Mouse (Mus musculus) lung, adult 2 months (tissue): Measurements from ENCODE around the gene Nfic. TPM values are rescaled to one million over a fixed set of nuclear protein-coding genes. Genes with fewer than 3 reads are reported as not detected.

Experiments
- DNase-seq: peaks from one replicate; pipeline ENCODE4 v3.0.0; 2022
- H3K4me1 ChIP-seq: fragments of 200-500 bp; 2 replicates; pipeline ENCODE4 v1.6.1; 2011; ENCODE audit warnings: low read length; ENCODE audit not compliant: control insufficient read depth, insufficient read depth
- H3K4me3 ChIP-seq: fragments of 200-500 bp; replicated peaks from 2 replicates; pipeline ENCODE3; 2011; ENCODE audit warnings: low read depth, mild to moderate bottlenecking, control low read depth, low read length; ENCODE audit errors: extremely low read depth
- CTCF ChIP-seq: fragments of 200-500 bp; IDR thresholded peaks from 2 replicates; pipeline ENCODE4 v1.5.1; 2011; ENCODE audit warnings: mild to moderate bottlenecking, low read length, control low read depth; ENCODE audit not compliant: insufficient read depth
- POLR2A ChIP-seq: fragments of 200-500 bp; IDR thresholded peaks from 2 replicates; pipeline ENCODE4 v1.6.1; 2011; ENCODE audit warnings: low read depth, mild to moderate bottlenecking, control low read depth, low read length, borderline replicate concordance; ENCODE audit errors: extremely low read depth
- WGBS: fragments of 180-500 bp; shearing (Covaris S2); methylation state at CpG from one replicate; pipeline ENCODE4 v1.1.7; 2018; 5-methylcytosine and 5-hydroxymethylcytosine counted together
- polyA plus RNA-seq: library from polyadenylated mRNA; depleted of rRNA; stranded (reverse); fragments of >200 nt; gene quantifications from 2 replicates; pipeline ENCODE4 v1.2.3, GENCODE M21; 2012

The Nfic gene
- polyA plus RNA-seq, 1 experiment: 103 TPM

GRCm38 (mm10) chr10:81462917-81463316, 7.5 kb upstream of the Nfic start:
- WGBS: 76% methylated on average over 7 of the region's 7 CpGs
- H3K4me1 ChIP-seq: no peaks in the 10 kb centered on the region; the same call in 1 of the 2 replicates
- no peak overlapping the region for H3K4me3 ChIP-seq
- DNase-seq: no peak
- no peak for TF ChIP-seq POLR2A
- no peak for TF ChIP-seq CTCF

GRCm38 (mm10) chr10:81462415-81462804, 7.0 kb upstream of the Nfic start:
- Histone ChIP-seq H3K4me3 (no peak overlapping the region), H3K4me1 (no peaks in the 10 kb centered on the region; the same call in 1 of the 2 replicates)
- WGBS: 34% methylated on average over 7 of the region's 7 CpGs
- TF ChIP-seq CTCF (no peak), POLR2A (no peak)
- DNase-seq: no peak

DNA sequence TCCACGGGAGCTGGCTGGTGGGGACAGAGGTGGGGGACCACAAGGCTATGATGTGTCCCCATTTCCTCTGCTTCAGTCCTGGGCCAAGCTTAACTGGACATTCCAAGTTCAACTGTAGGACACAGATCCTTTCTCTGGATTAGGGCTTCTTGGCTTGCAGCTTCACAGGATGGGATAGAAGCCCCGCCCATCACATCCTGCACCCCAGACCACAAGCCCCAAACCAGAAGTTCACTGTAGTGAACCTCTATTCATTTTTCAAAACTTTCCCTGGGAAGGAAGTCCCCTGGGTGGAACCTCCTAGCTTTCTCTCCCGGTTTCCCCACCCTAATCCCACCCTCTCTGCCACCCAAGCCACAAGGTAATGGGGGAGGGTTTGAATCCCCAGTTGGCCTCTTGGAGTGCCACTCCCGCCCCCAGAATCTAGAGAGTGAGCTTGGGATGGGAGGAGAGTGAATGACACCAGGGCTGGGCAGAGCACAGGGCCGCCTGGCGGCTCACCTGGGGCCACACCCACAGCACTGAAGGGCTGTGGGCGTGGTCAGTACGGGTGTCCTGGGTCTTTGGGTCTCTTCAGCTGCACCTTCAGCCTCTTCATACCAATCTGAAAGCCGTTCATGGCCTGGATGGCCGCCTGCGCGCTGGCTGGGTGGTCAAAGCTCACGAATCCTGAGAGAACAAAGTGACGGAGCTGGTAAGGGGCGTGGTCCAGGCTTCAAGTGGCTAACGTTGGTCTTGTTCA, 6.4 kb upstream of the Nfic start:
- 9% methylated on average over 16 of the region's 16 CpGs for WGBS
- Histone ChIP-seq H3K4me3 (no peak overlapping the region), H3K4me1 (no peaks in the 10 kb centered on the region; the same call in 1 of the 2 replicates)
- TF ChIP-seq POLR2A: no peak
- no peak for TF ChIP-seq CTCF
- no peak for DNase-seq

DNA sequence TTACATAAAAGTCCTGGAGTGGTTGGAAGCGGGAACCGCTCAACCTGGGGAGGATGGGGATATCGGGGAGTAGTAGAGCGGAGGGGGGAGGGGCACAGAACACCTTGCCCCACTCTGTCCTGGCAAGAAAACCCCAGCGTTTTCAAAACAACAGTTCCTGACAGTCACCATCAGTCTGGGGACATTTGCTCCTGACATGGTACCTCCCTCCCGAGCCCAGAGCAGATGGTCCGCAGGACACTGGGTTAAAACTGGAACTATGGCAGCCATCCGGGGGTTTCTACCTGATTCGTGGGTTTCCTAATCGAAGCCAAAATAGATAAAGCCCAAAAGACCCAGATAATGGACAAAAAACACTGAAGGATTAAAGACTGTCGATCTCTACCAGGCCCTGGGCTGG, 5.5 kb upstream of the Nfic start:
- DNase-seq: no peak
- no peak overlapping the region for H3K4me3 ChIP-seq
- WGBS: 46% methylated on average over 11 of the region's 11 CpGs
- TF ChIP-seq POLR2A: no peak
- no peak for TF ChIP-seq CTCF
- H3K4me1 ChIP-seq: no peaks in the 10 kb centered on the region; the same call in 1 of the 2 replicates

- Histone ChIP-seq H3K4me1 (no peaks in the 10 kb centered on the region; the same call in 1 of the 2 replicates), H3K4me3 (no peak overlapping the region)
- WGBS: 17% methylated on average over 20 of the region's 20 CpGs
- DNase-seq: no peak
- no peak for TF ChIP-seq POLR2A
- no peak for TF ChIP-seq CTCF
Measured at GRCm38 (mm10) chr10:81460471-81460870, 5.0 kb upstream of the Nfic start.

DNA sequence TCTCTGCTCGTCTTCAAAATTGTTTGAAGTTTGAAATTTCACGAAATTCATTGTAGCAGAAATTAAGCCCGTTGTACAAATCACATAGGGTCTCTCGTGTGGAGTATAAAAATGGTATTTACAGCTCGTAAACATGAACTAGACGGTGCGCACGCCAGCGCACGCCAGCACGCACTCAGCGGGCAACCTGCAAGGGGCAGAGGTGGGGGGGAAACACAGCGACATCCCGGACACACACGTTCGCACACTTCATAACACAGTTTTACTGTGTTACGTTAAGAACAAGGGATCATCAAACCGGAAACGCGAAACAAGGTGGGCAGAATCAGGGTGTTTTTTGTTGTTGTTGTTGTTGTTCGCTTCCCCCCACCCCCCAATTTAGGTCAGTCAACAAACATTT, 4.0 kb upstream of the Nfic start:
- no peaks in the 10 kb centered on the region; the same call in 1 of the 2 replicates for H3K4me1 ChIP-seq
- 65% methylated on average over 21 of the region's 21 CpGs for WGBS
- no peak for TF ChIP-seq CTCF
- TF ChIP-seq POLR2A: no peak
- no peak for DNase-seq
- no peak overlapping the region for H3K4me3 ChIP-seq

- no peak for DNase-seq
- H3K4me3 ChIP-seq: no peak overlapping the region
- TF ChIP-seq CTCF: no peak
- H3K4me1 ChIP-seq: no peaks in the 10 kb centered on the region; the same call in 1 of the 2 replicates
- 77% methylated on average over 6 of the region's 6 CpGs for WGBS
Measured at GRCm38 (mm10) chr10:81458267-81458666, 2.8 kb upstream of the Nfic start.

- no peak for DNase-seq
- 81% methylated on average over 8 of the region's 8 CpGs for WGBS
- Histone ChIP-seq H3K4me1 (no peaks in the 10 kb centered on the region; the same call in 1 of the 2 replicates), H3K4me3 (no peak overlapping the region)
- TF ChIP-seq POLR2A: no peak
- TF ChIP-seq CTCF: no peak
Measured at GRCm38 (mm10) chr10:81457624-81458023, 2.2 kb upstream of the Nfic start.

GRCm38 (mm10) chr10:81456983-81457563, 1.6 kb upstream of the Nfic start:
- H3K4me3 ChIP-seq: no peak overlapping the region
- TF ChIP-seq POLR2A (no peak), CTCF (no peak)
- no peak for DNase-seq
- H3K4me1 ChIP-seq: no peaks in the 10 kb centered on the region; the same call in 1 of the 2 replicates
- 30% methylated on average over 12 of the region's 12 CpGs for WGBS

GRCm38 (mm10) chr10:81454106-81454505, 1.3 kb downstream of the Nfic start:
- WGBS: 70% methylated on average over 2 of the region's 2 CpGs
- no peak for DNase-seq
- no peak overlapping the region for H3K4me3 ChIP-seq
- H3K4me1 ChIP-seq: no peaks in the 10 kb centered on the region
- no peak for TF ChIP-seq CTCF
- TF ChIP-seq POLR2A: no peak

DNA sequence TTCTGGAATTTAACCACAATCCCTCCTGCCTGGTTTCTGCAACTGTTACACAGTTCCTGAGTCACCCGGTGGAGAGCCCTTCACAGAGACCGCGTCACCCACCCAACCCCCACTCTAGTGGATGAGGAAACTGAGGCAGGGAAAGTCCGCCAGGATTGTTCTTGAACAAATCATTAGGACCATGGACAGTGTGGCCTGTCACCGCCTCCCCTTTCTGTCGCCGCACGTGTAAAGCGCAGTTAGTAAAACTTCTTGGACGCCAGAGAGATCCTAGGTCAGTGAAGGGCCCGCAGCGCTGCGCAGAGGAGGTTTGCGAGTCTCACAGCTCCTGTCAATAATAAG, 2.5 kb downstream of the Nfic start:
- no peak for DNase-seq

More for the DNA sequence above, 2.5 kb downstream of the Nfic start:
- no peaks in the 10 kb centered on the region for H3K4me1 ChIP-seq
- H3K4me3 ChIP-seq: no peak overlapping the region
- 5% methylated on average over 14 of the region's 14 CpGs for WGBS
- TF ChIP-seq POLR2A (no peak), CTCF (no peak)
